Mouse (Mus musculus) spleen, adult 2 months (tissue): ENCODE measurements around the gene Nckap5.

ENCODE experiments used
- CTCF ChIP-seq: fragments of 200-500 bp; IDR thresholded peaks from 2 replicates; pipeline ENCODE4 v1.5.1; 2011; ENCODE audit warnings: mild to moderate bottlenecking, inconsistent platforms; ENCODE audit not compliant: insufficient read depth, insufficient read length, insufficient replicate concordance; ENCODE audit errors: extremely low read depth
- POLR2A ChIP-seq: fragments of 200-500 bp; IDR thresholded peaks from 2 replicates; pipeline ENCODE4 v1.6.1; 2011; ENCODE audit warnings: low read depth, low read length, inconsistent platforms

GRCm38 (mm10) chr1:126637515-126637914 lies 193.1 kb downstream of the Nckap5 start:
- TF ChIP-seq POLR2A (no peak), CTCF (no peak)
